Mouse (Mus musculus): ENCODE measurements around the gene Cenpf. TPM values are rescaled to one million over a fixed set of nuclear protein-coding genes. Genes with fewer than 3 reads are reported as not detected.

The Cenpf gene
- polyA plus RNA-seq, 1 experiment from 2014 or later = 50.3 TPM

- ATAC-seq (ENCODE audit: insufficient read depth) = no peak
- H3K9me3 ChIP-seq (replicated peaks) = no peaks in the 10 kb centered on the region
- no peak overlapping the region for H3K27ac ChIP-seq (replicated peaks)
- no peak overlapping the region for H3K9ac ChIP-seq
- no peak overlapping the region for H3K4me3 ChIP-seq (replicated peaks)
- no peak overlapping the region for H3K4me2 ChIP-seq
- H3K36me3 ChIP-seq (replicated peaks) = no peaks in the 10 kb centered on the region
- H3K27me3 ChIP-seq = peaks cover 12% of the 10 kb centered on the region; the same call in 1 of the 2 replicates
- WGBS (ENCODE audit: insufficient replicate concordance) = 33% methylated on average over 19 of the region's 19 CpGs
- no peaks in the 10 kb centered on the region for H3K4me1 ChIP-seq (replicated peaks)
Observed at GRCm38 (mm10) chr1:189715915-189716797, 28.3 kb upstream of the Cenpf start.

DNA sequence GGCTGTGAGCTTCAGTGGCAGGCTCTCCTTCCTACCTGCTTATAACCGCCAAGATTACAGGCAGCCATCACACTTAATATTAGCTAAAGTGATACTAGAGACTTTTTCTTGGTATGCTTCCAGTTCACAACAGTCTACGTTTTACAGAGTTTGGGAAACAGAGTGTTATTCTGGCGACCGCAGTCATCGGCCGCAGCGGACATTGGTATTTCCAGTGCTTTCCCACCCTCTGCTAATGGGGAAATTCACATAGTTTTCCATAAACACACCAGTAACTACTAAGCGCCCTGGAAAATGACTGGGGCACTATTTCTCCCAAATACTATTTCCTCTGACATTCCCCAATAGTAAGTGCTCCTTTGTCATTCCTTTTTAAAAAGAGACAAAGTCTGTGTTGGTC, 21.1 kb upstream of the Cenpf start:
- H3K4me1 ChIP-seq (replicated peaks) = no peaks in the 10 kb centered on the region
- no peaks in the 10 kb centered on the region for H3K9me3 ChIP-seq (replicated peaks)
- H3K9ac ChIP-seq = no peak overlapping the region
- H3K27ac ChIP-seq (replicated peaks) = no peak overlapping the region
- ATAC-seq (ENCODE audit: insufficient read depth) = no peak
- H3K4me2 ChIP-seq = no peak overlapping the region
- WGBS (ENCODE audit: insufficient replicate concordance) = 68% methylated on average over 8 of the region's 8 CpGs
- no peak overlapping the region for H3K4me3 ChIP-seq (replicated peaks)
- H3K27me3 ChIP-seq = no peaks in the 10 kb centered on the region; the same call in 1 of the 2 replicates
- no peaks in the 10 kb centered on the region for H3K36me3 ChIP-seq (replicated peaks)

DNA sequence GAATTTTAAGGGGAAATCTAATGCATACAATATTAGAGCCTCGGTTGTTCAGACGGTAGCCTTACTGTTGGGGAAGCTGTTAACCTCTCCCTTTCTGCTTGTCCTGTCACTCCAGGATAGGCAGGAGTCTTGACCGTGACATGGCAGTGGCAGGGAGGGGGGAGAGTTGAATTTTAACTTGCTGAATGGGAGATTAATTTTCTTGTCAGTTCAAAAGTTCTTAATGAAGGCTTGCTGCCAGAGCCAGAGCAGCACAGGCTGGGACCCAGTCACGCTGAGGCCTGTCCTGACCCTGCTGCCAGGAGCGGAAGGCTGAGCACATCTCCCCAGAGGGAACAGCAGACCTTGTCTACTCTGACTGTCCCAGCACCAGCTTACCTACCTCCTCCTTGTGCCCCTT, 19.5 kb upstream of the Cenpf start:
- Histone ChIP-seq H3K27ac (replicated peaks) (no peak overlapping the region), H3K9ac (no peak overlapping the region), H3K4me1 (replicated peaks) (no peaks in the 10 kb centered on the region), H3K4me2 (no peak overlapping the region), H3K4me3 (replicated peaks) (no peak overlapping the region), H3K27me3 (no peaks in the 10 kb centered on the region; the same call in 1 of the 2 replicates), H3K36me3 (replicated peaks) (no peaks in the 10 kb centered on the region), H3K9me3 (replicated peaks) (no peaks in the 10 kb centered on the region)
- WGBS (ENCODE audit: insufficient replicate concordance) = 47% methylated on average over 5 of the region's 5 CpGs
- no peak for ATAC-seq (ENCODE audit: insufficient read depth)

- ATAC-seq (ENCODE audit: insufficient read depth) = no peak
- Histone ChIP-seq H3K27ac (replicated peaks) (no peak overlapping the region), H3K9ac (no peak overlapping the region), H3K4me1 (replicated peaks) (no peaks in the 10 kb centered on the region), H3K27me3 (no peaks in the 10 kb centered on the region; the same call in 1 of the 2 replicates), H3K9me3 (replicated peaks) (no peaks in the 10 kb centered on the region), H3K36me3 (replicated peaks) (no peaks in the 10 kb centered on the region), H3K4me2 (no peak overlapping the region), H3K4me3 (replicated peaks) (no peak overlapping the region)
Observed at GRCm38 (mm10) chr1:189707014-189707413, 19.1 kb upstream of the Cenpf start.

GRCm38 (mm10) chr1:189706040-189706645, 18.3 kb upstream of the Cenpf start:
- Histone ChIP-seq H3K4me3 (replicated peaks) (no peak overlapping the region), H3K4me2 (no peak overlapping the region), H3K36me3 (replicated peaks) (no peaks in the 10 kb centered on the region), H3K4me1 (replicated peaks) (no peaks in the 10 kb centered on the region), H3K27ac (replicated peaks) (no peak overlapping the region), H3K9ac (no peak overlapping the region), H3K27me3 (peaks cover 3% of the 10 kb centered on the region; the same call in 1 of the 2 replicates), H3K9me3 (replicated peaks) (no peaks in the 10 kb centered on the region)
- ATAC-seq (ENCODE audit: insufficient read depth) = no peak
- WGBS (ENCODE audit: insufficient replicate concordance) = 50% methylated on average over 12 of the region's 12 CpGs

DNA sequence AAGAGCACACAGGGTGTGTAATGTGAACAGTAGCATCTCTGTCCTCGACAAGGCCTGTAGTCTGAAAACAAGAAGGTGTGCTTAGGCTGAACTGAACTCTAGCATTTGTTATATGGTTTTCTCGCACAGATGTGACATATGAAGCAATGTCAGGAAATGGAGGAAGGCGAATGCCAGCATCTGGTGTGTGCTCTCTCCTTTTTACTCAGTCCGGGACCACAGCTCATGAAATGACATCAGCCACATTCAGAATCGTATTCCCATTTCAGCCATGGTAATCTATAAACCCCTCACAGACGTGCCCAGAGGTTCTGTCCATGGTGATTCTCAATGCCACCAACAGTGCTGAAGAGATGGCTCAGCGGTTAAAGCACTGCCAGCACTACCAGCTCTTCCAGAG, 15.7 kb upstream of the Cenpf start:
- no peaks in the 10 kb centered on the region for H3K4me1 ChIP-seq (replicated peaks)
- H3K9ac ChIP-seq = no peak overlapping the region
- H3K36me3 ChIP-seq (replicated peaks) = no peaks in the 10 kb centered on the region
- no peak overlapping the region for H3K27ac ChIP-seq (replicated peaks)
- 52% methylated on average over 7 of the region's 7 CpGs for WGBS (ENCODE audit: insufficient replicate concordance)
- ATAC-seq (ENCODE audit: insufficient read depth) = no peak
- peaks cover 11% of the 10 kb centered on the region for H3K27me3 ChIP-seq
- no peaks in the 10 kb centered on the region for H3K9me3 ChIP-seq (replicated peaks)
- H3K4me2 ChIP-seq = no peak overlapping the region
- H3K4me3 ChIP-seq (replicated peaks) = no peak overlapping the region

DNA sequence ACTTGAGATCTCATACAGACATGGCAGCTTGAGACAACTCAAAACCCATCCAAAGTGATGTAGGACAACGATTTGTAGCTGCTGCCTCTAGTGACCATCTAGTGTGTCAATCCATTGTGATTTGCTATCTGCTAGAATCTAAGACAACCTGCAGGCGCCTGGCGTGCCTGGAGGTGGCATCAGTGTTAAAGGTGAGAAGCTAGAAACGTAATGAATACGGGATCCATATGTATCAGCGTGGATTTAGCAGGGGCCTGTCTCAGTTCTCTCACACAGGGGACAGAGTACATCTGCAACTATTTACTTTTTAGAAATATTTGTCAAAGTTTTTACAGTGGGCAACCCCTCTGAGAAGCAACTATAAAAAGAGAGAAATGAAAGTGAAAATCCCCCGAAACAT, 15.3 kb upstream of the Cenpf start:
- no peak for ATAC-seq (ENCODE audit: insufficient read depth)
- no peaks in the 10 kb centered on the region for H3K9me3 ChIP-seq (replicated peaks)

GRCm38 (mm10) chr1:189700990-189701389, 13.1 kb upstream of the Cenpf start:
- H3K27ac ChIP-seq (replicated peaks) = no peak overlapping the region
- H3K4me3 ChIP-seq (replicated peaks) = no peak overlapping the region
- H3K27me3 ChIP-seq = peaks cover 15% of the 10 kb centered on the region
- under 1% methylated on average over 6 of the region's 6 CpGs for WGBS (ENCODE audit: insufficient replicate concordance)
- H3K36me3 ChIP-seq (replicated peaks) = no peaks in the 10 kb centered on the region
- H3K9me3 ChIP-seq (replicated peaks) = no peaks in the 10 kb centered on the region
- H3K9ac ChIP-seq = no peak overlapping the region
- no peak overlapping the region for H3K4me2 ChIP-seq
- H3K4me1 ChIP-seq (replicated peaks) = no peaks in the 10 kb centered on the region
- no peak; the same call in 1 of the 2 replicates for ATAC-seq (ENCODE audit: insufficient read depth)

More for the DNA sequence above, 15.3 kb upstream of the Cenpf start:
- H3K4me1 ChIP-seq (replicated peaks) = no peaks in the 10 kb centered on the region
- no peak overlapping the region for H3K27ac ChIP-seq (replicated peaks)
- H3K36me3 ChIP-seq (replicated peaks) = no peaks in the 10 kb centered on the region
- H3K4me3 ChIP-seq (replicated peaks) = no peak overlapping the region
- WGBS (ENCODE audit: insufficient replicate concordance) = 46% methylated on average over 7 of the region's 7 CpGs
- no peak overlapping the region for H3K9ac ChIP-seq
- no peak overlapping the region for H3K4me2 ChIP-seq
- H3K27me3 ChIP-seq = peaks cover 11% of the 10 kb centered on the region

- Histone ChIP-seq H3K27ac (replicated peaks) (no peak overlapping the region), H3K4me3 (replicated peaks) (no peak overlapping the region), H3K9me3 (replicated peaks) (no peaks in the 10 kb centered on the region), H3K9ac (no peak overlapping the region), H3K36me3 (replicated peaks) (no peaks in the 10 kb centered on the region), H3K27me3 (peaks cover 15% of the 10 kb centered on the region), H3K4me1 (replicated peaks) (peaks cover 6% of the 10 kb centered on the region), H3K4me2 (no peak overlapping the region)
- ATAC-seq (ENCODE audit: insufficient read depth) = no peak
- WGBS (ENCODE audit: insufficient replicate concordance) = 29% methylated on average over 6 of the region's 6 CpGs
Observed at GRCm38 (mm10) chr1:189700186-189700585, 12.3 kb upstream of the Cenpf start.

DNA sequence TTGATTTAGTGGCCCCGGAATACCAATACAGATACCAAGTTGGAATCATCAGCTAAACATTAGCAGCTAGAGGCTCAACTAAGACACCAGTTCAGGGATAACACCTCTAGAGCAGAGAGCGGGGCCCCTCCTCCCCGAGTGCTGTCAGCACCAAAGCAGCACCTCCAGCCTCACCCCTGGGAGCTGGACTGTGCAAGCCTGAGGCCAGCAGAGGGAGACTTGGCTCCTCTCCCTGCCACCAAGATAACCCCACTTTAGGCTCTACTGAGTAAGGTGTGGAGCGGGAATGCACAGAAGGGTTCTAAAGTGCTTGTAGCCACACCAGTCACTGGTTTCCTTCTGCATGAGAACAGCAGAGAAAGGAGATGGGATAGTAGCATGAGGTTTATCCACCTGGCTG, 10.5 kb upstream of the Cenpf start:
- Histone ChIP-seq H3K4me2 (no peak overlapping the region), H3K9ac (no peak overlapping the region), H3K27me3 (peaks cover 15% of the 10 kb centered on the region), H3K4me3 (replicated peaks) (no peak overlapping the region), H3K9me3 (replicated peaks) (no peaks in the 10 kb centered on the region), H3K36me3 (replicated peaks) (no peaks in the 10 kb centered on the region), H3K4me1 (replicated peaks) (peaks cover 14% of the 10 kb centered on the region), H3K27ac (replicated peaks) (no peak overlapping the region)
- WGBS (ENCODE audit: insufficient replicate concordance) = 47% methylated on average over 4 of the region's 4 CpGs
- no peak for ATAC-seq (ENCODE audit: insufficient read depth)

GRCm38 (mm10) chr1:189695321-189695720, 7.4 kb upstream of the Cenpf start:
- ATAC-seq (ENCODE audit: insufficient read depth) = peak; percentile 84
- no peaks in the 10 kb centered on the region for H3K9me3 ChIP-seq (replicated peaks)
- H3K4me2 ChIP-seq = no peak overlapping the region
- H3K4me1 ChIP-seq (replicated peaks) = peaks cover 14% of the 10 kb centered on the region
- H3K27ac ChIP-seq (replicated peaks) = 0 out of 2 replicates have a peak overlapping the region, but pooled peaks have one; percentile 41
- peaks cover 15% of the 10 kb centered on the region for H3K27me3 ChIP-seq
- no peak overlapping the region for H3K9ac ChIP-seq
- H3K36me3 ChIP-seq (replicated peaks) = no peaks in the 10 kb centered on the region
- H3K4me3 ChIP-seq (replicated peaks) = no peak overlapping the region
